Mouse (Mus musculus): ENCODE measurements around the gene Utrn.

- TF ChIP-seq CTCF (IDR thresholded peaks at IDR 0.05; ENCODE audit: low read depth) (no peak), EP300 (IDR thresholded peaks at IDR 0.05; ENCODE audit: low read depth) (no peak)
Measured at GRCm38 (mm10) chr10:12671608-12672007, 197.6 kb downstream of the Utrn start.
